Mouse (Mus musculus) natural killer cell, adult 2 months (primary cell): ENCODE measurements around the gene Qars.
A peak's percentile ranks its signal among the peaks of the same experiment; 100 is the strongest.

Source experiments
- DNase-seq, 2 experiments: peaks; one replicate each; pipeline ENCODE4 v3.0.0; 2022; ENCODE audit warnings: low spot score in 2 of 2

The Qars gene

DNA sequence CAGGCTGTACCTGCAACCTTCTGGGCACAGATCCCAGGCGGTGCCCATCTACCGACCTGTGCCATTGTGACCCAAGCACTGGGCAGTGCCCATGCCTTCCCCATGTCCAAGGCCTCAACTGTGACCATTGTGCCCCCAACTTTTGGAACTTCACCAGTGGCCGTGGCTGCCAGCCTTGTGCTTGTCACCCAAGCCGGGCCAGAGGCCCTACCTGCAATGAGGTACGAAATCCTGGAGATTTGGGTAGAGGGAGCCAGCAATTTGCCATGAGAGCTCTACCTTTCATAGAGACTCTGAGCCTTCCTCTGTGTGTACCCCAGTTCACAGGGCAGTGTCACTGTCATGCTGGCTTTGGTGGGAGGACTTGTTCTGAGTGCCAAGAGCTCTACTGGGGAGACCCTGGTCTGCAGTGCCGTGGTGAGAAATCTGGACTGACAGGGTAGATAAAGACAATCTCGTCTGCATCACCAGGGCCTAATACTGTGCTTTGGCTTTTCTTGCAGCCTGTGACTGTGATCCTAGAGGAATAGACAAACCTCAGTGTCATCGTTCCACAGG lies 20.5 kb upstream of the Qars start:
- DNase-seq, result no peak

DNA sequence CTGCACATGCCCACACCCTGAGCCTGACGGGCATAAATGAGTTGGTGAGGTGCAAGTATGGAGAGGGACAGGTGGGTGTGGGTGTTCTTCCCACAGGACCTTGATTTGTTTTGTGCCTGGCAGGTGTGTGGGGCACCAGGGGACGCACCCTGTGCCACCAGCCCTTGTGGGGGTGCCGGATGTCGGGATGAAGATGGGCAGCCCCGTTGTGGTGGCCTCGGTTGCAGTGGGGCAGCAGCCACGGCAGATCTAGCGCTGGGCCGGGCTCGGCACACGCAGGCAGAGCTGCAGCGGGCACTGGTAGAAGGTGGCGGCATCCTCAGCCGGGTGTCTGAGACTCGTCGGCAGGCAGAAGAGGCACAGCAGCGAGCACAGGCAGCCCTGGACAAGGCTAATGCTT lies 19.1 kb upstream of the Qars start:
- DNase-seq, result no peak

DNA sequence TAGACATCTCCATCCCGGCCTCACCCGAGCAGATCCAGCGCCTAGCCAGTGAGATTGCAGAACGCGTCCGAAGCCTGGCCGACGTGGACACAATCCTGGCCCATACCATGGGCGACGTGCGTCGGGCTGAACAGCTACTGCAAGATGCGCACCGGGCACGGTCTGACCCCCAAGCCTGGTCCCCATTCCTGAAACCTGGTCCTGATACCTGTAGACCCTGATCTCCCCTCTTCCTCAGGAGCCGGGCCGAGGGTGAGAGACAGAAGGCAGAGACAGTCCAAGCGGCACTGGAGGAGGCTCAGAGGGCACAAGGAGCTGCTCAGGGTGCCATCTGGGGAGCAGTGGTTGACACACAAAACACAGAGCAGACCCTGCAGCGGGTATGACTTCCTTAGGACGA lies 18.3 kb upstream of the Qars start:
- no peak for DNase-seq

DNA sequence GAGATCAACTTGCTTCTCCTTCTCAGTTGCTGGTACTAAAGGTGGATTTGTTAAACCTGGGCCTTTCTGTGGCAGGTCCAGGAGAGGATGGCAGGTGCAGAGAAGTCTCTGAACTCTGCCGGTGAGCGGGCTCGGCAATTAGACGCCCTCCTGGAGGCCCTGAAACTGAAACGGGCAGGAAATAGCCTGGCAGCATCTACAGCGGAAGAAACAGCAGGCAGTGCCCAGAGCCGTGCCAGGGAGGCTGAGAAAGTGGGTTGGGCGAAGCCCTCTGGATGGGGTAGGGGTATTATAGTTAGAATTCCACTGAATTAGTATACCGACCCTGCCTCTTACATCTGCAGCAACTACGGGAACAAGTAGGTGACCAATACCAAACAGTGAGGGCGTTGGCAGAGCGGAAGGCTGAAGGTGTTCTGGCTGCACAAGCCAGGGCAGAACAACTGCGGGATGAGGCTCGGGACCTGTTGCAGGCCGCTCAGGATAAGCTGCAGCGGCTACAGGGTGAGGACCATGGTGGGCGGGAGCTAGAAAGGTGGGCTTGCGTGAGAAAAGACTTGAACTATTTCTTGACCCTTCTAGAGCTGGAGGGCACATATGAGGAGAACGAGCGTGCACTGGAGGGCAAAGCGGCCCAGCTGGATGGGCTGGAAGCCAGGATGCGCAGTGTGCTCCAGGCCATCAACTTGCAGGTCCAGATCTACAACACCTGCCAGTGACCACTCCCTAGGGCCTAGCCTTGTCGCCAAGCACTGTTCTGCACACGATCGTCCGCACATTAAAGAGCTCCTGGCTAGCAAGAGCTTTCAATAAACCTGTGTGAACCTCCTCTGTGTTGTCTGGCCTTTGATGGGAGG lies 17.6 kb upstream of the Qars start:
- DNase-seq, result no peak

DNA sequence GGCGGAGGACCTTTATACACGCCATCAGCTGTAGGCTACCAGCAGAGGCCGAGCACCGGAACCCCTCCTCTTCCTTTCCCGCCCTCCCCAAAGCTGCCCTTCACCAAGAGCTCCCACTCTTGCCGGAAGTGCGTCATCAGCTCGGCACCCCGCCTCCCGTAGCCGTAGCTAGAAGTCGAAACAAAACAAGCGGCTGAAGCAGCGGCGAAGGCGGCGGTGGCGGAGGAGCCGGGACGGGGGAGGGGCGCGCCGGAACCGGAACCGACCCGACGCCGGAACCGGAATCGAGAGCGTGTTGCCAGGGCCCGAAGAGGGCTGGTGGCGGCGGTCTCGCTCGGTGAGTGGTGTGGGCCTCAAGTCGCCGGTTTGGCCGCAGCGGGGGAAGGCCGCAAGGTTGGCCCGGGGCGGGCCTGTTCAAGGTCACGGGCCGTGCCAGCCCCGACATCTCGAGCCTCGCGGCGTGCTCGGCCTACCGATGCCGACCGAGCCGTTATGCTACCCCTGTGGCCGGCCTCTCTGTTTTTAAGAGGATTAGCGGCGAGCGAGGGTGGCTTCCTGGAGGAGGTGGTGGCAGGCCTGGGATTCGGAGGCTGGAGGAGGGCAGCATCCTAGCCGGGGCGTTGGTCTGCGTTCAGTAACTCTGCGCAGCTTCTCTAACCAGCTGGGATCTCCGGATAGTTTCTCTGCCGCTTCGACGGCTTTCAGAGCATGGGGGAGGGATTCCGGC lies 16.8 kb upstream of the Qars start, which contains the start of gene Usp19:
Gene Usp19 (plus strand): TSS at position 44 of the 727 bp plus-strand sequence.
- peak; percentile 93 to 94 for DNase-seq

DNA sequence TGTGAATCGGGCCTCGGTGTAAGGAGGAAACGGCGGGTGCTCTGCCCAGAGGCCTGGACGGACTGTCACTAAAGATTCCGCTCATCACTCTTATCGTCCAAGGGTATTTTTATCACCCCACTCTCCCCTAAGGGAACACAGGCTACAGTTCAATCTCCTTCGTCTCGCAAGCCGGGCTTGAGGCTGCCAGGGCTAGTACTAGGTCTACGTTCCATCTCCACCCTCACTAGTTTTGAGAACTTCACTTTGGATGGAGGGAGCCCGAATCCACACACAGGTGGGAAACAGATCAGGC lies 16.3 kb upstream of the Qars start:
- no peak for DNase-seq

DNA sequence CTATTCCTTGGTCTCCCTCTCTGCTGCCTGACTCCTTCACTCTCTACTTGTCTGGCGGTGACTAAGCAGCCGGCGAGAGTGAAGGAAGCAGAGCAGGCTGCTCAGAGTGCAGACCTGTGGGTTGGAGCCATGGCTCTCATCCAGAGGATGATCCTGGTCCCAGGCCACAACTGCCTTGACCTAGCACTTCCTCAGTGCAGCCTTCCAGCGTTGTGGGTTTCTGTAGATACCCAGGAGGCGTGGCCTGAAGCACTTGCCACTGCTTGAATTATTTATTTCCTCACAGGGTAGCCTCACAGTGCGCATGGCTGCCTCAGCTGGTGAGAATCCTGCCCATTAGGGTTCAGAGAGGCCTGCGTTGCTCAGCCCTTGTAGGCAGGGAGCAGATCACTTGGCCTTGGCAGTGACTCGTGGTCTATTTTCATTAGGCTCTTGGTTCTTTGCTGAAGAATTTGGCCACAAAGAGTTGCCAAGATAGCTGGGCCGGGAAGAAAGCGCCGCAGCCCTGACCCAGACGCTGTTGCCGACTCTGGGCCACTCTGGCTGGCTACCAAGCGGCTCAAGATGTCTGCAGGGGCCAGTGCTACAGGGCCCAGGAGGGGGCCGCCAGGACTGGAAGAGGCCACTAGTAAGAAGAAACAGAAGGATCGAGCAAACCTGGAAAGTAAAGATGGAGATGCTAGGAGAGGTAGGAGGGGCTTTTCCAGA lies 15.3 kb upstream of the Qars start:
- DNase-seq, result no peak

DNA sequence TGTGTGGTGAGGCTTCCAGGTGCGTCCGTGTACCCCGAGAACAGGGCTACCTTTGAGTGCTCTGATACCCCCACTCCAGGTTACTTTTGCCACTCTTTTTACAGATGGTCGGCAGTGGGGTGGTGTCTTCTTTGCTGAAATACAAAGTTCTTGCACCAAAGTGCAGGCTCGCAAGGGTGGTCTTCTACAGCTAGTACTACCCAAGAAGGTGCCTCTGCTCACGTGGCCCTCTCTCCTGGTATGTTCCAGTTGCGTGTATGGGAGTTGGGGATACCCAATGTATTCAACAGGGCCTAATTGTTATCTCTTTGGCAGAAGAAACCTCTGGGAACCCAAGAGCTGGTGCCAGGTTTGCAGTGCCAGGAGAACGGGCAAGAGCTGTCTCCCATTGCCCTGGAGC lies 14.3 kb upstream of the Qars start:
- DNase-seq, result no peak

DNA sequence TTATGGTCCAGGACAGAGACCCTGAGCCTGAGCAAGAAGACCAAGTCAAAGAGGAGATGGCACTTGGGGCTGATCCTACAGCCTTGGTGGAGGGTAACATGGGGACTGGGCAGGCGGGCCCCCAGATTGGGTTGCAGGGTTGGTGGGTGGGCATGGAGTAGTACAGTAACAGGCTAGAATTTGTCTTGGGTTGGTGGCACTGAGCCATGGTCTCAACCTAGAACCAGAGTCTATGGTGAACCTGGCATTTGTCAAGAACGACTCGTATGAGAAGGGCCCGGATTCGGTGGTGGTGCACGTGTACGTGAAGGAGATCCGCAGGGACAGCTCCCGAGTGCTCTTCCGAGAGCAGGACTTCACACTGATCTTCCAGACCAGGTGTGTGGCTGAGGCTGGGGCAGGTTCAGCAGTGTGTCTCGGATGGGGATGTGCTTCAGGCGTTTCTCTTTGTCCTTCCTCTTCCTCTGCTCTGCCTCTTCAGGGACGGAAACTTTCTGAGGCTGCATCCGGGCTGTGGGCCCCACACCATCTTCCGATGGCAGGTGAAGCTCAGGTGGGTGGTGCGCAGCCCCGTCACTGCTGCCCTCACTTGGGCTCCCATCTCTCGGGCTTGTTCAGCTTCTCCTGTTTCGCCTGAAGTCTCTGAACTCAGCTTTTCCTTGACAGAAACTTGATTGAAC lies 13.2 kb upstream of the Qars start:
- no peak for DNase-seq

DNA sequence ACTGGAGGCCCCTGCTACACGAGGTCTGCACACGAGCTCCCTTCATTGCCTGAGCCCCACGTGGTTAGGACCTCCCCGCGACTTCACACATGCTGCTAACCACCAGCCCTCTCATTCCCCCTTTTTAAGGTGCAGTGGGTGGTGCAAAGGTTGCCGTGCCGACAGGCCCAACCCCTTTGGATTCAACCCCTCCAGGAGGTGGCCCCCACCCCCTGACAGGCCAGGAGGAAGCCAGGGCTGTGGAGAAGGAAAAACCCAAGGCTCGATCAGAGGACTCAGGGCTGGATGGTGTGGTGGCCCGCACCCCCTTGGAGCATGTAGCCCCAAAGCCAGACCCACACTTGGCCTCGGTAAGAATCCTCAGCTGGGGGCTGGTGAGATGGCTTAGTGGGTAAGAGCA lies 12.6 kb upstream of the Qars start:
- no peak for DNase-seq

DNA sequence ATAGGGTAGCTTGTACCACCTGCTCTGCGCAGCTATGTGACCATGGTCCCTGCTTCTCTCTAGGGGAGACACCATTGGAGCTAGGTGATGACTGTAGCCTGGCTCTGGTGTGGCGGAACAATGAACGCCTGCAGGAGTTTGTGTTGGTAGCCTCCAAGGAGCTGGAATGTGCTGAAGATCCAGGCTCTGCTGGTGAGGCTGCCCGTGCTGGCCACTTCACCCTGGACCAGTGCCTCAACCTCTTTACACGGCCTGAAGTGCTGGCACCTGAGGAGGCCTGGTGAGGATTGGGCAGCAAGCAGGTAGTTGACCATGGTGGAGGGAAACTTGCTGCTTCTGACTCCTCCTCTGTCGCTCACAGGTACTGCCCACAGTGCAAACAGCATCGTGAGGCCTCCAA lies 8.3 kb upstream of the Qars start:
- DNase-seq, result no peak

DNA sequence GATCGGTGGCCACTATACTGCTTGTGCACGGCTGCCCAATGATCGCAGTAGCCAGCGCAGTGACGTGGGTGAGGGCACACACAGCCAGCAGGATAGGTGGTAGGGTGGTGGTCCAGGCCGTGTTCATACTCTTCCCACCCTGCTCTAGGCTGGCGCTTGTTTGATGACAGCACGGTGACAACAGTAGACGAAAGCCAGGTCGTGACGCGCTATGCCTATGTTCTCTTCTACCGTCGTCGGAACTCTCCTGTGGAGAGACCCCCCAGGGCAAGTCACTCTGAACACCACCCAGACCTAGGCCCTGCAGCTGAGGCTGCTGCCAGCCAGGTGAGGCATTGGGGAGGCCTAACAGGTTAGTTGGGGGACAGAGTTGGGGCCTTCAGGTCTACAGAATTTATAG lies 7.6 kb upstream of the Qars start:
- no peak for DNase-seq

DNA sequence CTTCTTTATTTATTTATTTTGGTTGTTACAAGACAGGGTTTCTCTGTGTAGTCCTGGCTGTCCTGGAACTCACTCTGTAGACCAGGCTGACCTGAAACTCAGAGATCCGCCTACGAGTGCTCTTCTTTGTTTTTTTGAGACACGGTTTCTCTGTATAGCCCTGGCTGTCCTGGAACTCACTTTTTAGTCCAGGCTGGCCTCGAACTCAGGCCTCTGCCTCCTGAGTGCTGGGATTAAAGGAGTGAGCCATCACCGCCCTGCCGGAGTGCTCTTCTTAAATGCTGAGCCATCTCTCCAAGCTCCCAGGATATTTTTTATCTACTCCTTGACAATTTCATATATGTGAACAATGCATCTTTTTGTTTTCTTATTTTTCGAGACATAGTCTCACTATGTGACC lies 605 bp upstream of the Qars start:
- no peak for DNase-seq

DNA sequence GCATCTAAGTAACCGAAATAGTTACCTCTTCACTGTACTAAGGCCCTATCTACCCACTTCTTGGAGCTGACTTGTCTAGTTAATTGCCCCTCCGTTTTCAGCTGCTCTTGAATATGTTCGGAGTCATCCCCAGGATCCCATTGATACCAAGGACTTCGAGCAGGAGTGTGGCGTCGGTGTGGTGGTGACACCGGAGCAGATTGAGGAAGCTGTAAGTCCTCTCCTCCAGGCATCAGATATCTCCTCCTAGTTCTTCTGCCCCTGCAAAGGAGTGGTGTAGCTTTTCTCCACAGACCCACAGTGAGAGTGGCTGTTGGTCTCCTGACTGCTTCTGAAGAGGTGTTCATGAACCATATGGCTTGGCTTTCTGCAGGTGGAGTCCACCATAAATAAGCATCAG lies 1.3 kb downstream of the Qars start:
- no peak for DNase-seq

DNA sequence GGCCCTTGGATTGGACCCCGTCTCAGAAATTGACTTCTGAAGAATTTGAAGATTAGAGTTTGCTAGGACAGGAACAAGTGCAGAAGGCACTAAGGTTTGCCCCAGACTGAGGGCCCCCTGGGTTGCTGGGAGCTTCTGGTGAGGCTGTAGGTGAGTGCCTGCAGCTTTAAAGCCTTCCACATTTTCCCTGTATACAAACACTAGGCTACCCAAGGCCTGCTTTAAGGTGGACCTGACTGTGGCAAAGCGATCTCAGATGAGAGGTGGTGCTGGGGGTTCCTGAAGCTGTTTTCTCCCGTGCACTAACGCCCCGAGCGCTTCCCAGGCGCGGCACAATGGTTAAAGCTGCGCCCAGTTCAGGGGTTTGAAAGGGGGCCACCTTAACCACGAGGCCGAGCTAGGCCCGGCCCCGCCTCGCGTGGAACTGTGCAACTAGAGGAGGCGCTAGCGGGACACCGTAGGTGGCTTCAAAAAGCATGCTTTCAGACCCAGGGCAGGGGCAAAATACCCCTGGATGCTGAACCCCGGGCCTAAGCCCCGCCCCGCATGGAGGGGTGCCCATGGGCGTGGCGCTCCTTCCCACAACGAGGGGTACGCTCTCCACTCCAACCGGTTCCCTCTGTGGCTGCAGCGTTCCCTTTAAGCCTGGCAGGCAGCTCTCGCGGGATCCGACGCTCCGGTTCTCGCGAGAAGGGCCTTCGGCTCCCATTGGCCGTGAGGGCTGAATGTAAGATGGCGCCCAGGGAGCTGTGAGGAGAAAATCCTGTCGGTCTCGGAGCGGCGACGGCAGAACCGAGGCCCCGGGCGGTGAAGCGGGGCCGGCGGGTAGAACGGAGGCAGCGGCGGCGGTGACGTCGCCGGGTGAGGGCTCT lies 9.1 kb downstream of the Qars start, which contains the start of gene Qrich1:
Gene Qrich1 (plus strand): TSS at position 427 of the 872 bp plus-strand sequence.
- DNase-seq, result peak; percentile 93 to 94

DNA sequence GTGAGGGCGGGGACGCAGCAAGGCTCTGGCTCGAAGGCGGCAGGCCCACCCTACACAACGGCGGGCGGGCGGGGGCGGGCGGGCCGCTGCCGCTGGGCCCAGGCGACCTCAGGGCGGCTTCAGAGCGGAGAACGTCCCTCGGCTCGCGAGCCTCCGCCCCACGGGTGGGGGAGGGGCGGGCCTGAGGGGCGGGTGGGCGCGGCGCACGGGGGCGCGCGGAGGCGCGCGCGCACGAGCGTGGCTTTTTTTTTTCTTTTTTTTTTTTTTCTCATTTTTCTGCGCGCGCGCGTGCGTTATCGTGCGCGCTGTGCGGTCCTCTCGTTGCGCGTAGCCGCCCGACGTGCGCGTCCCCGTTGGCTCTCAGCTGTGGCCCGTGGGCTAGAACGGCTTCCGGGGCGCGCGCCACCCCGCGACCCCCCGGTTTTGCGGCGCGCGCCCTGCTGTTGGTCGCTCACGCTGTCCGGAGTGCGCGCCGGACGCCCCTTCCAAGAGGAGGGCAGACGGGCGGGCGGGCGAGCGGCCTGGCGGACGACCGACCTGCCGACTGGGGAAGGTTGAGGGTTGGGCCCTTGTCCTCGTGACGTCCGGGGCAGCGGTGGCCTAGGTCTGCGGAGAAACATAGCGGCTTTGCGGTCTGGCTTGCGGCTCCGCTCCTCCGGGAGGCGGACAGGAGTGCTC lies 9.9 kb downstream of the Qars start:
- DNase-seq, result peak; percentile 67 to 71

DNA sequence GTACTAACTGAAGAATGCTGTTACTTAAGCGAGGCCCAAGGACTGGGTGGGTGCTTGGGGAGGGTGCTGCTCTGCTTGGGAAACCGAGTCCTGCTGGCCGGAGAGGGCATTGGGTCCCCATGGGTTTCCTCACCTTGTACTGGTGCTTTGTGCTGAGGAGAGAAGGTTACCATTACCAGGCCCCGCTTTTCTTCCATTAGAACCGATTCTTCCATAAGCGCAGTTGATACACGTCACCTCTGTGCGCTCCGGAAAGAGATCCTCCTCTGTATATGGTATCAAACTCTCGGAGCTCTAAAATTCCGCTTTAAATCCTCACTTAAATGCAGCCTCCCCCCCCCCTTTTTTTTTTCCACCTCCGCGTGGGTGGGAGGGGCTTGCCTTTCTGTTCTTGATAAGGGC lies 10.4 kb downstream of the Qars start:
- no peak for DNase-seq

DNA sequence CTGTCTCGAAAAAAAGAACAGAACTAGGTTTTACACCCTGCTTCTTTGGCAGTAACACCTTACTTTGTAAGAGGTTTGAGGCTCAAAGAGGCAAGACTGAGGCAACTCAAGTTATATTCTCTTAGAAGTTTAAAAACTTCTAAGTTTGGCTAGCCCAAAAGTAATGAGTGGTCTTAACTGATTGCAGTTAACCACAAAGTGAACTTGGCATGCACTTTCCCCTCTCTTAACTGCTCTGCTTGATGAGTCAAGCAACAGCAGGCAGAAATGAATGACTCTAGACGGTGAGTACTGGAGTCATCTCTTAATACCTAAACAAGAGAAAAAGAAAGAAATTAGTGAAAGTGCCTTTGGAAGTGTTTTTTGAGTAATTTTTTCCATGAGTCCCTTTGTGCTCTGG lies 14.1 kb downstream of the Qars start:
- no peak for DNase-seq

DNA sequence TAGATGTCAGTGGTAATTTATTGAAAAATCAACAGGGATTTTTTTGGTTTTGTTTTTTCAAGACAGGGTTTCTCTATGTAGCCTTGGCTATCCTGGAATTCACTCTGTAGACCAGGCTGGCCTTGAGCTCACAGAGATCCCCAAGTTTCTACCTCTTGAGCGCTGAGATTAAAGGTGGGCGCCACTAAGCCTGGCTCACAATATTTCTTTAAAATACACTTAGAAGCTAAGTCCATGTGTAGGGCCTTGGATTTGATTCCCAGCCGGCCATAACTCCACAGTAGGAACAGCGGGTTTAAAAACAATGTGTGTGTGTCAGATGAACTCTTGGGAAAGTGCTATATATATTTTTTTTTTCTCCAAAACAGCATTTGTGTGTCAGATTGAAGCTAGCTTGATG lies 15.8 kb downstream of the Qars start:
- DNase-seq, result no peak

DNA sequence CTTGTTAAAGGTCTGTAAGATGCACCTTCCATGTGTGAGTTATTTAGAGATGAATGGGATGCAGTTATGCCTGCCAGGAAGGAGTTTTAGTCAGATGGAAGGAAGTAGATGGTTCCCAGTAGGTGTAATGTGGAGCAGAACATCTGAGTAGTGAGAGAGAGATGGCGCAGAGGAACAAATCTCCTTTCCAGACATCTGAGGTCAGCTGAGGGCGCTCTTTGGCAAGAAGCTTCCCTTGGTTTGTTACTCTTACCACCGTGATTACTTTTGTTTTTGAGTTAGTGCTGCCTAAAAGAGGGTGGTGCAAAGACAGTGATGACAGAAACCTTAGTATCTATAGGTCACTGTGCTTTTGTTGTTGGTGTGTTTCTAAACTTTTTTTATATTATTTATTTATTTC lies 17.9 kb downstream of the Qars start:
- no peak for DNase-seq
